Mouse (Mus musculus) CH12.LX (cell line): ENCODE measurements around the gene Hist1h3e.

ENCODE experiments used
- BHLHE40 ChIP-seq: IDR thresholded peaks from 2 replicates; pipeline ENCODE4 v1.6.1; 2011; ENCODE audit warnings: mild to moderate bottlenecking, low read depth, low read length, improper control_type of control experiment
- CTCF ChIP-seq, 2 experiments: IDR thresholded peaks in 1 of 2; conservative IDR thresholded peaks in 1 of 2; 2 replicates each; pipeline ENCODE4 v1.5.1; 2011 to 2012; ENCODE audit warnings: low read depth in 2 of 2, low read length in 2 of 2, improper control_type of control experiment in 1 of 2, inconsistent platforms in 1 of 2, mild to moderate bottlenecking in 1 of 2, moderate library complexity in 1 of 2
- MEF2A ChIP-seq: IDR thresholded peaks from 2 replicates; pipeline ENCODE4 v1.6.1; 2014; ENCODE audit warnings: low read depth, mild to moderate bottlenecking, inconsistent platforms, low read length, improper control_type of control experiment, borderline replicate concordance
- POLR2A ChIP-seq: IDR thresholded peaks from 2 replicates; pipeline ENCODE4 v1.6.1; 2011; ENCODE audit warnings: low read depth, mild to moderate bottlenecking, improper control_type of control experiment, low read length
- ZKSCAN1 ChIP-seq: IDR thresholded peaks from 2 replicates; pipeline ENCODE4 v1.6.1; 2012; ENCODE audit warnings: low read depth, inconsistent platforms, low read length, improper control_type of control experiment, borderline replicate concordance

DNA sequence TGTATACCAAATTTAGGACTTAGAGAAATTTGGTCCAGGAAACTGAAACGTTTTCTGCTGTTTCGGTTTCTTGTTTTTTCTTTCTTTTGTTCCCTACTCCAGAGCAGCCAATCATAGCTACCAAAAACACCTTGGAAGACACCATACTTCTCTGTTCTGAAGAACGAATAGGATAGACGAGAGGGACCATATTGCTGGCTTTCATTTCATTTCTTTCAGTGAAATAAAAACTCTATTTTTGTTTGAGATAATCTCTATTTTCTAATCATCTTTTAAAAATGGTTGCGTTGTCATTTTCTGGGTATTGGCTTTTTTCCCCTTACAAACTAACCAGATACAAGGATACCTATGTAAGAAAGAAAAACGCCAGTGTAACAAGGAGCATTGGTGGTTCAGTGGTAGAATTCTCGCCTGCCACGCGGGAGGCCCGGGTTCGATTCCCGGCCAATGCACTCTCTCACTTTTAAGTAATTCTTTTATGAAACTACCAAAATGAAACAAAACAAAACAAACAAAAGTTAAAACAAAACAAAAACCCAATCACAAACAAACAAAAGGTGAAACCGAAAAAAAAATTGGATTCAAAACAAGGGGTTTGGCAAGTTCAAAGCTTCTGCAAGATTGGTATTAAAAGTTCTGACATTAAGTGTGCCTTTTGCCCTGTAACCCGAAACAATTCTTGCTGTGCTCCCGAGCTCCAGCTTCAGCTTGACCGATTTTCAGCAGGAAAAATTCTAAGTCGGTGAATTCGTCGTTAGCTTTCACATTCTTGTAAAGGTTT, 45.2 kb downstream of the Hist1h3e start:
- TF ChIP-seq POLR2A, result no peak
- TF ChIP-seq ZKSCAN1, result no peak
- TF ChIP-seq CTCF (conservative IDR thresholded peaks at IDR 0.05 in 1 of 2, IDR thresholded peaks at IDR 0.05 in 1 of 2; ENCODE audit: low read depth in 2 of 2, low read length in 2 of 2), result no peak
- TF ChIP-seq BHLHE40, result no peak
- no peak for TF ChIP-seq MEF2A
